Mouse (Mus musculus) MEL (cell line): ENCODE measurements around the gene Trim8. TPM values are rescaled to one million over a fixed set of nuclear protein-coding genes. Genes with fewer than 3 reads are reported as not detected.
A peak's percentile ranks its signal among the peaks of the same experiment; 100 is the strongest.

Source experiments
- DNase-seq: peaks from one replicate; pipeline ENCODE4 v3.0.0; 2011; ENCODE audit warnings: low read depth, low spot score
- H3K27ac ChIP-seq: 2 replicates; pipeline ENCODE4 v1.5.1; 2012; ENCODE audit warnings: low read depth, mild to moderate bottlenecking, control low read depth, low read length, moderate library complexity; ENCODE audit not compliant: control insufficient read depth
- H3K27me3 ChIP-seq, 2 experiments: fragments of 150-350 bp in 1 of 2; sonication (generic) in 1 of 2; 2 replicates each; pipeline ENCODE4 v1.6.1; 2012; ENCODE audit warnings: low read length in 2 of 2, mild to moderate bottlenecking in 2 of 2, improper control_type of control experiment in 1 of 2, moderate library complexity in 1 of 2; ENCODE audit not compliant: insufficient read depth in 2 of 2, control insufficient read depth in 1 of 2
- H3K36me3 ChIP-seq, 2 experiments: 2 replicates each; pipeline ENCODE4 v1.6.1; 2012 to 2014; ENCODE audit warnings: low read length in 2 of 2, improper control_type of control experiment in 1 of 2, inconsistent platforms in 1 of 2, mild to moderate bottlenecking in 1 of 2; ENCODE audit not compliant: insufficient read depth in 2 of 2, control insufficient read depth in 1 of 2
- H3K4me1 ChIP-seq, 2 experiments: fragments of 150-350 bp in 1 of 2; sonication (generic) in 1 of 2; 2 replicates each; pipeline ENCODE4 v1.6.1; 2012; ENCODE audit warnings: low read length in 2 of 2, improper control_type of control experiment in 1 of 2, mild to moderate bottlenecking in 1 of 2; ENCODE audit not compliant: insufficient read depth in 2 of 2, control insufficient read depth in 1 of 2
- H3K4me3 ChIP-seq, 2 experiments: fragments of 150-350 bp in 1 of 2; sonication (generic) in 1 of 2; 2 replicates each; pipeline ENCODE4 v1.5.1; 2012; ENCODE audit warnings: low read depth in 2 of 2, low read length in 2 of 2, mild to moderate bottlenecking in 2 of 2, moderate library complexity in 2 of 2, control low read depth in 1 of 2, improper control_type of control experiment in 1 of 2; ENCODE audit not compliant: control insufficient read depth in 1 of 2, insufficient read depth in 1 of 2
- H3K79me2 ChIP-seq: 2 replicates; pipeline ENCODE4 v1.6.1; 2012; ENCODE audit warnings: mild to moderate bottlenecking, low read length, moderate library complexity; ENCODE audit not compliant: control insufficient read depth, poor library complexity, insufficient read depth
- H3K9ac ChIP-seq: 2 replicates; pipeline ENCODE4 v1.6.1; 2012; ENCODE audit warnings: low read depth, mild to moderate bottlenecking, control low read depth, low read length, moderate library complexity; ENCODE audit not compliant: control insufficient read depth, poor library complexity, severe bottlenecking
- H3K9me3 ChIP-seq: fragments of 150-350 bp; sonication (generic); replicated peaks from 2 replicates; pipeline ENCODE4 v1.6.1; 2012; ENCODE audit warnings: mild to moderate bottlenecking, low read length, improper control_type of control experiment, moderate library complexity; ENCODE audit not compliant: insufficient read depth
- BHLHE40 ChIP-seq: IDR thresholded peaks from 2 replicates; pipeline ENCODE4 v1.6.1; 2012; ENCODE audit warnings: low read depth, mild to moderate bottlenecking, inconsistent platforms, low read length, improper control_type of control experiment, borderline replicate concordance
- CHD1 ChIP-seq: IDR thresholded peaks from 2 replicates; pipeline ENCODE4 v1.6.1; 2012; ENCODE audit warnings: low read depth, mild to moderate bottlenecking, inconsistent platforms, low read length, improper control_type of control experiment
- CHD2 ChIP-seq: IDR thresholded peaks from 2 replicates; pipeline ENCODE4 v1.6.1; 2011; ENCODE audit warnings: low read length, improper control_type of control experiment
- CTCF ChIP-seq, 3 experiments: IDR thresholded peaks in 2 of 3; conservative IDR thresholded peaks in 1 of 3; 2 replicates each; pipeline ENCODE4 v1.5.1; 2011 to 2012; ENCODE audit warnings: low read length in 3 of 3, low read depth in 2 of 3, mild to moderate bottlenecking in 2 of 3, improper control_type of control experiment in 1 of 3, inconsistent platforms in 1 of 3, mixed read lengths in 1 of 3, moderate library complexity in 1 of 3; ENCODE audit not compliant: control insufficient read depth in 1 of 3, insufficient read depth in 1 of 3, poor library complexity in 1 of 3, severe bottlenecking in 1 of 3
- E2F4 ChIP-seq: IDR thresholded peaks from 2 replicates; pipeline ENCODE4 v1.6.1; 2011; ENCODE audit warnings: low read depth, low read length, improper control_type of control experiment, borderline replicate concordance
- ELF1 ChIP-seq: IDR thresholded peaks from 2 replicates; pipeline ENCODE4 v1.6.1; 2014; ENCODE audit warnings: low read depth, mild to moderate bottlenecking, inconsistent platforms, low read length, improper control_type of control experiment, moderate library complexity
- ETS1 ChIP-seq: IDR thresholded peaks from 2 replicates; pipeline ENCODE4 v1.6.1; 2012; ENCODE audit warnings: low read depth, mild to moderate bottlenecking, inconsistent platforms, low read length, improper control_type of control experiment, moderate library complexity
- GABPA ChIP-seq: IDR thresholded peaks from 2 replicates; pipeline ENCODE4 v1.6.1; 2012; ENCODE audit warnings: low read depth, mild to moderate bottlenecking, inconsistent platforms, low read length, improper control_type of control experiment, moderate library complexity
- GATA1 ChIP-seq: IDR thresholded peaks from 2 replicates; pipeline ENCODE4 v1.6.1; 2011; ENCODE audit warnings: low read depth, low read length, improper control_type of control experiment
- HCFC1 ChIP-seq: IDR thresholded peaks from 2 replicates; pipeline ENCODE4 v1.6.1; 2012; ENCODE audit warnings: low read depth, mild to moderate bottlenecking, inconsistent platforms, low read length, improper control_type of control experiment, moderate library complexity
- JUND ChIP-seq: IDR thresholded peaks from 2 replicates; pipeline ENCODE4 v1.6.1; 2011; ENCODE audit warnings: low read depth, mild to moderate bottlenecking, improper control_type of control experiment, low read length
- KAT2A ChIP-seq: conservative IDR thresholded peaks from 2 replicates; pipeline ENCODE4 v1.6.1; 2012; ENCODE audit warnings: low read depth, low read length, improper control_type of control experiment, inconsistent platforms
- MAFK ChIP-seq: IDR thresholded peaks from 2 replicates; pipeline ENCODE4 v1.6.1; 2011; ENCODE audit warnings: low read depth, mild to moderate bottlenecking, low read length, improper control_type of control experiment, borderline replicate concordance
- MAX ChIP-seq: IDR thresholded peaks from 2 replicates; pipeline ENCODE4 v1.6.1; 2011; ENCODE audit warnings: low read length, improper control_type of control experiment
- MAZ ChIP-seq: IDR thresholded peaks from 2 replicates; pipeline ENCODE4 v1.6.1; 2012; ENCODE audit warnings: low read depth, mild to moderate bottlenecking, inconsistent platforms, low read length, improper control_type of control experiment
- MEF2A ChIP-seq: IDR thresholded peaks from 2 replicates; pipeline ENCODE4 v1.6.1; 2014; ENCODE audit warnings: low read depth, mild to moderate bottlenecking, inconsistent platforms, low read length, improper control_type of control experiment; ENCODE audit not compliant: poor library complexity, insufficient replicate concordance, severe bottlenecking; ENCODE audit errors: extremely low read depth
- MXI1 ChIP-seq: IDR thresholded peaks from 2 replicates; pipeline ENCODE4 v1.6.1; 2011; ENCODE audit warnings: mild to moderate bottlenecking, low read depth, low read length, improper control_type of control experiment
- MYB ChIP-seq: IDR thresholded peaks from 2 replicates; pipeline ENCODE4 v1.6.1; 2011; ENCODE audit warnings: mild to moderate bottlenecking, low read depth, low read length, improper control_type of control experiment
- MYC ChIP-seq: IDR thresholded peaks from 2 replicates; pipeline ENCODE4 v1.6.1; 2011; ENCODE audit warnings: low read depth, mild to moderate bottlenecking, low read length, improper control_type of control experiment, moderate library complexity
- NELFE ChIP-seq: IDR thresholded peaks from 2 replicates; pipeline ENCODE4 v1.6.1; 2011; ENCODE audit warnings: low read depth, low read length, improper control_type of control experiment
- NRF1 ChIP-seq: IDR thresholded peaks from 2 replicates; pipeline ENCODE4 v1.6.1; 2014; ENCODE audit warnings: low read depth, mild to moderate bottlenecking, inconsistent platforms, low read length, improper control_type of control experiment, moderate library complexity; ENCODE audit not compliant: poor library complexity, insufficient read depth, severe bottlenecking
- POLR2A ChIP-seq, 2 experiments: IDR thresholded peaks; 2 replicates each; pipeline ENCODE4 v1.6.1; 2011 to 2012; ENCODE audit warnings: low read length in 2 of 2, mild to moderate bottlenecking in 2 of 2, control low read depth in 1 of 2, improper control_type of control experiment in 1 of 2, low read depth in 1 of 2, moderate library complexity in 1 of 2; ENCODE audit not compliant: control insufficient read depth in 1 of 2, insufficient read depth in 1 of 2, poor library complexity in 1 of 2
- POLR2AphosphoS2 ChIP-seq: IDR thresholded peaks from 2 replicates; pipeline ENCODE4 v1.6.1; 2011; ENCODE audit warnings: low read length, improper control_type of control experiment
- POLR2AphosphoS5 ChIP-seq: IDR thresholded peaks from 2 replicates; pipeline ENCODE4 v1.6.1; 2012; ENCODE audit warnings: low read depth, borderline replicate concordance, mild to moderate bottlenecking, inconsistent platforms, low read length, moderate library complexity, mixed read lengths
- RAD21 ChIP-seq: IDR thresholded peaks from 2 replicates; pipeline ENCODE4 v1.6.1; 2011; ENCODE audit warnings: mild to moderate bottlenecking, low read depth, low read length, improper control_type of control experiment
- RCOR1 ChIP-seq: IDR thresholded peaks from 2 replicates; pipeline ENCODE4 v1.6.1; 2012; ENCODE audit warnings: low read depth, mild to moderate bottlenecking, inconsistent platforms, low read length, improper control_type of control experiment
- SIN3A ChIP-seq: IDR thresholded peaks from 2 replicates; pipeline ENCODE4 v1.6.1; 2012; ENCODE audit warnings: low read length, improper control_type of control experiment, inconsistent platforms
- SMC3 ChIP-seq: IDR thresholded peaks from 2 replicates; pipeline ENCODE4 v1.6.1; 2011; ENCODE audit warnings: low read depth, low read length, improper control_type of control experiment
- TAL1 ChIP-seq: IDR thresholded peaks from 2 replicates; pipeline ENCODE4 v1.6.1; 2012; ENCODE audit warnings: mild to moderate bottlenecking, inconsistent platforms, low read length, moderate library complexity, mixed read lengths
- TBP ChIP-seq: IDR thresholded peaks from 2 replicates; pipeline ENCODE4 v1.8.0; 2011; ENCODE audit warnings: low read depth, low read length, improper control_type of control experiment
- TCF12 ChIP-seq: IDR thresholded peaks from 2 replicates; pipeline ENCODE4 v1.6.1; 2014; ENCODE audit warnings: low read depth, mild to moderate bottlenecking, inconsistent platforms, low read length, improper control_type of control experiment, moderate library complexity
- UBTF ChIP-seq: IDR thresholded peaks from 2 replicates; pipeline ENCODE4 v1.6.1; 2012; ENCODE audit warnings: low read depth, mild to moderate bottlenecking, inconsistent platforms, low read length, improper control_type of control experiment, moderate library complexity, borderline replicate concordance; ENCODE audit not compliant: insufficient read depth
- USF1 ChIP-seq: IDR thresholded peaks from 2 replicates; pipeline ENCODE4 v1.6.1; 2014; ENCODE audit warnings: low read depth, mild to moderate bottlenecking, inconsistent platforms, low read length, improper control_type of control experiment, moderate library complexity
- USF2 ChIP-seq, 2 experiments: IDR thresholded peaks; 2 replicates each; pipeline ENCODE4 v1.6.1; 2011 to 2012; ENCODE audit warnings: improper control_type of control experiment in 2 of 2, low read length in 2 of 2, borderline replicate concordance in 1 of 2, inconsistent platforms in 1 of 2, low read depth in 1 of 2, mild to moderate bottlenecking in 1 of 2; ENCODE audit not compliant: insufficient read depth in 1 of 2
- ZKSCAN1 ChIP-seq: IDR thresholded peaks from 2 replicates; pipeline ENCODE4 v1.6.1; 2012; ENCODE audit warnings: low read depth, mild to moderate bottlenecking, inconsistent platforms, low read length, improper control_type of control experiment, moderate library complexity
- ZMIZ1 ChIP-seq: IDR thresholded peaks from 2 replicates; pipeline ENCODE4 v1.6.1; 2012; ENCODE audit warnings: low read depth, mild to moderate bottlenecking, inconsistent platforms, low read length, improper control_type of control experiment, moderate library complexity
- ZNF384 ChIP-seq: IDR thresholded peaks from 2 replicates; pipeline ENCODE4 v1.6.1; 2012; ENCODE audit warnings: low read depth, mild to moderate bottlenecking, inconsistent platforms, low read length, improper control_type of control experiment
- polyA plus RNA-seq, 2 experiments: library from polyadenylated mRNA; stranded (reverse) in 1 of 2; unstranded in 1 of 2; fragments of >175 nt in 1 of 2; fragments of >200 nt in 1 of 2; gene quantifications; 2 replicates each; pipeline versions ENCODE4 v1.2.1 to v1.2.4; 2012; ENCODE audit warnings: low replicate concordance in 2 of 2, low read depth in 1 of 2; ENCODE audit not compliant: insufficient read length in 2 of 2, insufficient read depth in 1 of 2, missing spikeins in 1 of 2
- total RNA-seq: library from RNA; depleted of rRNA; stranded (reverse); fragments of 300-350 nt; gene quantifications from 2 replicates; pipeline ENCODE4 v1.2.3, GENCODE M21; 2012

Trim8 gene
- total and polyA plus RNA-seq, 3 experiments = 19.1 to 57.2 TPM; not detected in 1

- peak; percentile 80 for DNase-seq
- Histone ChIP-seq H3K4me1 (peaks cover 17 to 39% of the 10 kb centered on the region in 2 experiments), H3K27me3 (no peaks in the 10 kb centered on the region), H3K4me3 (no peak overlapping the region), H3K9me3 (no peaks in the 10 kb centered on the region), H3K27ac (0 out of 2 replicates have a peak overlapping the region, but pooled peaks have one; percentile 7), H3K36me3 (peaks cover 16 to 29% of the 10 kb centered on the region in 2 experiments), H3K79me2 (peaks cover 57% of the 10 kb centered on the region), H3K9ac (peak overlapping the region; percentile 3; the same call in 1 of the 2 replicates)
- TF ChIP-seq SIN3A = peak; percentile 75; the same call in 1 of the 2 replicates
- 0 out of 2 replicates have a peak, but pooled peaks have one; percentile 17 for TF ChIP-seq NELFE
- no peak for TF ChIP-seq POLR2A (IDR thresholded peaks at IDR 0.05; ENCODE audit: control insufficient read depth in 1 of 2, insufficient read depth in 1 of 2, low read depth in 1 of 2, low read length in 2 of 2, poor library complexity in 1 of 2)
- peak; percentile 73 to 79 (median 79) for TF ChIP-seq CTCF (IDR thresholded peaks at IDR 0.05 in 2 of 3, conservative IDR thresholded peaks at IDR 0.05 in 1 of 3; ENCODE audit: control insufficient read depth in 1 of 3, insufficient read depth in 1 of 3, low read depth in 2 of 3, low read length in 3 of 3, poor library complexity in 1 of 3, severe bottlenecking in 1 of 3)
- TF ChIP-seq USF2 (IDR thresholded peaks at IDR 0.05; ENCODE audit: borderline replicate concordance in 1 of 2, insufficient read depth in 1 of 2, low read depth in 1 of 2, low read length in 2 of 2) = no peak
- TF ChIP-seq E2F4 = no peak
- no peak for TF ChIP-seq TBP
- no peak for TF ChIP-seq POLR2AphosphoS5
- peak; percentile 43 for TF ChIP-seq SMC3
- peak; percentile 43; the same call in 1 of the 2 replicates for TF ChIP-seq HCFC1
- TF ChIP-seq MYC = peak; percentile 50; the same call in 1 of the 2 replicates
- TF ChIP-seq RCOR1 = no peak
- TF ChIP-seq TAL1 = no peak
- no peak for TF ChIP-seq GATA1
- TF ChIP-seq MXI1 = peak; percentile 70
- no peak for TF ChIP-seq GABPA
- TF ChIP-seq ZNF384 = peak; percentile 70; the same call in 1 of the 2 replicates
- TF ChIP-seq BHLHE40 = 0 out of 2 replicates have a peak, but pooled peaks have one; percentile 35
- no peak for TF ChIP-seq UBTF
- no peak for TF ChIP-seq CHD2
- TF ChIP-seq MAX = peak; percentile 42; the same call in 1 of the 2 replicates
- no peak for TF ChIP-seq ZMIZ1
- peak; percentile 59; the same call in 1 of the 2 replicates for TF ChIP-seq ELF1
- no peak for TF ChIP-seq CHD1
- peak; percentile 85 for TF ChIP-seq USF1
- TF ChIP-seq RAD21 = peak; percentile 2; the same call in 1 of the 2 replicates
- TF ChIP-seq KAT2A = no peak
- TF ChIP-seq MEF2A = no peak
- TF ChIP-seq MAFK = no peak
- TF ChIP-seq MAZ = peak; percentile 99
- TF ChIP-seq POLR2AphosphoS2 = no peak
- TF ChIP-seq MYB = no peak
- TF ChIP-seq TCF12 = no peak
- TF ChIP-seq ZKSCAN1 = no peak
- no peak for TF ChIP-seq JUND
- TF ChIP-seq ETS1 = 0 out of 2 replicates have a peak, but pooled peaks have one; percentile 8
- no peak for TF ChIP-seq NRF1
Observed at GRCm38 (mm10) chr19:46510824-46511223, 9.3 kb downstream of the Trim8 start.
